Mouse (Mus musculus): ENCODE data around the gene Tdgf1.

Gene Tdgf1

DNA sequence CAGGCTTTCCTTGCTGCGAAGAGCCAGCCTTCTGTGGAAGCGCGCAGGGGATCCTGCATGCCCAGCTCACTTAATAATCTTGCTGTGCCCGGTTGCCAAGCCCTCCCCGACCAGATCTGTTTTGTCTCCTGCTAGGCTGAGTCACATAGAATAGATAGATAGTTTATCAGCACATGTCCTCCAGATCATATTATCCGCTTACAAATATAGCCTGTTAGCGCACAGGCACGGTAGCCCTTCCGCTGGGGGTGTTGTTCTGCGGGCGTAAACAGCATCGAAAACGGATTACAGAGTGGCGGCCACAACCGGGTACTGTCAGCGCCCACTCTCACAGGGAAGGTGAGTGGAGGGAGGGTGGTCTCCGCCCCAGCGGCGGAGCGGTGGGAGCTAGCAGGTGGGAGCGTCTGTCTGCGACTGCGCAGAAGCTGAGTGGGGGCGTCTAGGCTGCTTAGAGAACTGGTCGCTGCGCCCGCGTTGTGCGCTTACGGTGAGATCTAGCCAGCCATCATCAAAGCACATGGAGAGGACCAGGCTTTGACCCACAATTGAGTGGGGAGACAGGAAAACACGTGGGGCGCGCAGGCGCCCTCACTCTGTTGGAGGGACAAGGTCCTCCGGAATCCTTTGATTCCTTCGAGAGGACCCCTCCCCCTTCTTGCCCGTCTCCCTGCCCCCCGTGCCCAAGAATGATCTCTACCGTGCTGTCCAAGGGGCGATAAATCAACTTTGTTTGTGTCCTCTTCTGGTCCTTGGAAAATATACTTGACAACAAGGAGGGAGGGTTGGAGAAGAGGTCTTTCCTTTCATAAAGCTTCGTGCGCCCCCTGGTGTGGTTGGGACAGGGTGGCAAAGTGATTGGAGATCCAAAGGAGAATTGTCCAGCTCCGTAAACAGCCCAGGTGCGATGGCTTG, 7.8 kb upstream of the Tdgf1 start:
- DNase-seq (ENCODE audit: low read depth, low spot score), result peak; percentile 81

GRCm38 (mm10) chr9:110952931-110953549, 7.1 kb upstream of the Tdgf1 start:
- peak; percentile 74 for DNase-seq (ENCODE audit: low read depth, low spot score)

GRCm38 (mm10) chr9:110952398-110952797, 6.4 kb upstream of the Tdgf1 start:
- peak; percentile 60 for DNase-seq (ENCODE audit: low read depth, low spot score)

DNA sequence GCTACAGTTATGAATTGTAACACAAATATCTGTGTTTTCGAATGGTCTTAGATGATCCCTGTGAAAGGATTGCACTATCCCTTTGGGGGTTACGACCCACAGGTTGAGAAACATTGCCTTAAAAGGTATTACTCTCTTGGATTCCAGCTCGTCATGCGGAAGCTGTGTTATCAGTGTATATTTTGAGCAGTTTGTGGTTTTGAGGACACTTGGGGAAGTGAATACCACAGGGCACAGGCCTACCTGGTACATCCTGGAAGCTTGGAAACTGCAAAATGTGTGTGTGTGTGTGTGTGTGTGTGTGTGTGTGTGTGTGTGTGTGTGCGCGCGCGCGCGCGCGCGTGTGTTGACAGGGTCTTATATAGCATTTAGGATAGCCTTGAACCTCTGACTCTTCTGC, 5.9 kb upstream of the Tdgf1 start:
- no peak for DNase-seq (ENCODE audit: low read depth, low spot score)

DNA sequence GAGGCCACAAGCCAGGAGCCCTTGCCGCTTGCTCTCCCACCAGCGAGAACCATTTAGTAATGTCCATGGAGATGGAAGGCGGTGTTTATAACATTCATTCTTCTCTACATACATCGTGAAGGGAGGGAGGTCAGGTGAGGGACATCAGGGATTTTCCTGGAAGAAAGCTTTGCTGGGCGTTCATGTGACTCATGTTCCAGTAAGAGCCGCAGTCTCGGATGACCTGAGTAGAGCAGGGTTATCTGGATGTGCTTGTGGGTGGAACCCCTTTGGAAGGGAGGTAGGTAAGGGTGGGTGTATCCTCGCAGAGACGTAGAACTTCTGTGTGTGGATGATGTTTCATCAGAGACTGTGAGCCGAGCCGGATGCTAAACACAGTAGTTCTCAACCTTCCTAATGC, 5.4 kb upstream of the Tdgf1 start, which contains the start of gene Lrrc2:
Gene Lrrc2 (plus strand): TSS at position 149 of the 400 bp plus-strand sequence.
- peak; percentile 88 for DNase-seq (ENCODE audit: low read depth, low spot score)

DNA sequence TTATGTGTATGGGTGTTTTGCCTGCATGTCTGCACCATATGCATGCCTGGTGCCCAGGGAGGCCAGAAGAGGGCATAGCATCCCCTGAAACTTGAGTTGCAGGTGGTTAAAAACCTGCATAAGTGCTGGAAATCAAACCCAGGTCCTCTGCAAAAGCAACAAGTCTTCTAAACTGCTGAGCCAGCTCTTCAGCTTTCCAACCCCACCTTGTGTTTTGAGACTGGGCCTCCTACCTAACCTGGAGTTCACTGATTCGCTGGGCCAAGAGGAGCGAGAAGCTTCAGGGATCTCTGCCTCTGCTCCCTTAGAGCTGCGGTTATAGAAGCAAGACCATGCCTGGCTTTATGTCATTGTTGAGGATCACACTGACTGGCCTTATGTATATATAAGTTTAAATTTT, 4.2 kb upstream of the Tdgf1 start:
- DNase-seq (ENCODE audit: low read depth, low spot score), result no peak

DNA sequence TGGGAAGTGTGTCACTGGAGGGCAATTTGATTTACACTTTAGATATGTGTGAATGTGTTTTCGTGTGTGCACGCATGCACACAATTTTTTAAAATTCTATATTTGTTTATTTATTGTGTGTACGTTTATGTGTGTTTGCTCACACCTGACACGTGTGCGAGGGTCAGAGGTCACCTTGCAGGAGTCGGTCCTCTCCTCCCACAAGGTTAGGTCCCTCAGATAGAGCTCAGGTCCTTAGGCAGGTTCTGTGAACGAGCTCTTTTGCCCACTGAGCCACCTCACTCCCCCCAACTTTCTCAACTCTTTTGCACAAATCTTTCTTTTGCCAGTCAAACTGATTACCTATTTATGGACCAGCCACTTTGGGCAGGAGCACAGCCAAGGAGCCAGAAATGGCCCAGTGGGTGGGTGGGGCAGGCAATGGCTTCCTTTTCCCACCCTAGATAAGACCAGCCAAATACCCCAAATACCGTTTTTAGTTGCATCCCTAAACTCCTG, 2.9 kb upstream of the Tdgf1 start:
- no peak for DNase-seq (ENCODE audit: low read depth, low spot score)

GRCm38 (mm10) chr9:110947900-110948299, 1.9 kb upstream of the Tdgf1 start:
- DNase-seq (ENCODE audit: low read depth, low spot score), result peak; percentile 95

GRCm38 (mm10) chr9:110947261-110947661, 1.3 kb upstream of the Tdgf1 start:
- DNase-seq (ENCODE audit: low read depth, low spot score), result peak; percentile 99

GRCm38 (mm10) chr9:110946548-110947044, 638 bp upstream of the Tdgf1 start:
- peak; percentile 94 for DNase-seq (ENCODE audit: low read depth, low spot score)

DNA sequence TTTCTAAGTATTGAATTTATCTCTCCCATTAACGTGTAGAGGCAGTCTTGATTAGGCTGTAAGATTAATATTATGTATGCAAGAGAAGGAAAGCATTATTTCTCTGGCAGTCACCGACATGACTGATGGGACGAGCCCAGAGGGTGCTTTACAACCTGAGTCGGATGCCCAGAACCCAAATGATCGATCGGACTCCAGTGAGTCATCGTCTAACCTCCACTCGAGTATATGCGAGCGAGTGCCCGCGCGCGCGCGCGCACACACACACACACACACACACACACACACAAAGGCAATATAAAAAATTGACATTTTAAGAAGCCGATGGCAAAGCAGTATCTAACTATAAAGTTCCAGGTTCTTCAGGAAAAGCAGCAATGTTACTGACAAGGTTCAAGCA, 615 bp downstream of the Tdgf1 start:
- peak; percentile 66 for DNase-seq (ENCODE audit: low read depth, low spot score)

- peak; percentile 80 for DNase-seq (ENCODE audit: low read depth, low spot score)
Measured at GRCm38 (mm10) chr9:110944265-110944664, 1.7 kb downstream of the Tdgf1 start.

GRCm38 (mm10) chr9:110937506-110938490, 8.2 kb downstream of the Tdgf1 start:
- DNase-seq (ENCODE audit: low read depth, low spot score), result peak; percentile 36

- no peak for DNase-seq (ENCODE audit: low read depth, low spot score)
Measured at GRCm38 (mm10) chr9:110935941-110936340, 10.0 kb downstream of the Tdgf1 start.

DNA sequence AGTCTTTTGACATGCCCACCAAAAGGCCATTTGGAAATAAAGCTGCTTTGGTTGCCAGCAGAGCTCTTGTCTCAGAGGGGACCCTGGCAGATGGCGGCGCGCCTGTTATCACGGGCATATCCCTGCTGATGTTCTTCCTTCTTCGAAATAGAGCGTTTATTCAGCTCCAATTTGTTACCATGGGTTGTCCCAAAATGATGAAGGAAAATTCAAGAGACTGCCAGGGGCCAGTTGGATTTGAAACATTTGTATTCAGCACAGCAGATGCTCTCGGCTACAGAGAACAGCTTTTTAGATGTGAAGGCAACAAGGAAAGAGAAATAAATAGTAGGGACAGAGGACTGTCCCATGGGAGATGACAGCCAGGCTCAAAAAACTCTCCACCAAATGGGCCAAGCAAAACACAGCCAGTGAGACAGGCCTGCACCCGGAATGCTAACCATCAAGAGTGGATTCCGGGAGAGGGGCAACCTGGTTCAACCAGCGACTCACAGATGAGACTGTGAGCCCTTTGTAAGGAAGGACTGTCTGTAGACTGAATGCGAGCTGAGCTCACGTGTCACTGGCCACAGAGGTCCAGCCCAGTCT, 12.0 kb downstream of the Tdgf1 start:
- no peak for DNase-seq (ENCODE audit: low read depth, low spot score)

DNA sequence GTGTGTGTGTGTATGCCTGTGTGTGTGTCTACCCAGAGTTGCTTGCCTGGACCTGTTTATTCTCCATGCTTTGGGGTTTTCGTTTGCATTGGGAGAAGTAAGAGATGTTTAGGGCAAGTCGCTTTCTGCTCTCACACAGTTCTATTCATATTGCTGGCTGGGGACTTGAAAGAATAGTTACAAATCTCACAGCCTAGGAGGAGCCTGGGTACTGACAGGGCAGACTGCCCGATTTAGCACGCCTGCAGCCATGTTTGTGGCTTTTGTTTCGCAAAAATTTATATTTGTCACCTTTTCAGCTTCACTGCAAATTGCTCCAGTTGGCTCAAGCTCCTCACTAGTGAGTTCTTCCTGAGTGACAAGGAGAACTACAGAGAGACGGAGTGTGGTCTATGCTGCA, 14.4 kb downstream of the Tdgf1 start:
- no peak for DNase-seq (ENCODE audit: low read depth, low spot score)

GRCm38 (mm10) chr9:110922759-110923158, 23.2 kb downstream of the Tdgf1 start:
- peak; percentile 79 for DNase-seq (ENCODE audit: low read depth, low spot score)

DNA sequence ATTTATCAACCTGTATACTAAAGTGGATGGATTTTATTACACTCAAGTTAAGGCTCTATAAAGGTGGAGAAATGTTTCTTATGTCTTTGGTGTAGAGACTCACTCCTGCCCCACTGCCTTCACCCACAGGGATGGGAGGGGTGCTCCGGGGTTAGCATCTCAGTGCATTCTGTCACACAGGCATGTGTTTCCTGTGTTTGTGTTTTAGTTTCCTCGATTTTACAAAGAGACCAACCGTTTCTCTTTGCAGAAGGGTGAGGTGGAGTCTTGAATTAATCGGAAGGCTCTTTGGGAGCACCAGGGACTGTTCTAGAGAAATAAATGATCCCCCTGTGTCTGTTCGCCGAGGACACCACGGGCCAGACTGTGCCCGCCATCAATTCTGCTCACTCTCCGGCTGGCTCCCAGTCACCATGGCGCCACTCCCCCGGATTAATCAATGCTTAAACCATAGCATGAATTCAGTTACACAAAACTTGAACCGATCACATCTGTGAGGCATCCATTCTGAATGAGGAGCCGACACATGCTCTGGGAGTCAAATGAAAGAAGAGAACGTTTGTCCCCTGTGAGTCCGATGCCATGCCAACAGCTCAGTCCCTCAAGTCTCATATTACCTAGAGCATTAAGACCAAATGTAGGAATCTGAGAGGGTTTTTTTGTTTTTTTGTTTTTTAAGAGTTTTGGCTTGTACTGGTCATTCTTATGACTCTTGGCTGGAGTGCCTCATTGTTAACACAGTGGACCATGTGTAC, 25.1 kb downstream of the Tdgf1 start:
- DNase-seq (ENCODE audit: low read depth, low spot score), result no peak

DNA sequence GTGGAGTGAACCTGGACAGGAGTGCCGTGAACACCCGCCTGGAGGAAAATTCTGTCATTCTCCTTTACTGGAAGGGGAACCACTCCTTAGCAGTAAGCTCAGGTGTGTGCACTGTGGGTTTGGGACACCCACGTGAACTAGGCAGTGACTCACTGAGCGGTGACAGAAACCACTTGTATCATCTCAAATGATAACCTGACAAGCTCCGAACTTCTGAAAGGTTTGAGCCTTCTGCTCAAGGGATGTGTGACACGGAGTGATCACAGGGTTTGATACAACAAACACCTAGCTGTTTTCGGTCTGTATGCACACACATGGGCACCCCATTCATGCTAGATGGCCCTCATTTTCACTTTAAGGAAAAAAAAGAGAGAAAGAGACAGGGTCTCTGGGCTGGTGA, 29.2 kb downstream of the Tdgf1 start, which contains the start of gene Fam240a:
Gene Fam240a (minus strand): TSS at position 76 of the 400 bp plus-strand sequence.
- DNase-seq (ENCODE audit: low read depth, low spot score), result no peak

- no peak for DNase-seq (ENCODE audit: low read depth, low spot score)
Measured at GRCm38 (mm10) chr9:110915466-110915865, 30.5 kb downstream of the Tdgf1 start.
